Comparison of ENCODE assay signal across 26 mouse cellular contexts in genomic region chr10:25274621-25275330, GRCm38 (mm10). TPM values are rescaled to one million over a fixed set of nuclear protein-coding genes. Genes with fewer than 3 reads are reported as not detected.
DNase-seq lines count a peak whose midpoint lies in the region; ATAC-seq and TF ChIP-seq lines count a peak whose summit lies in the region.
"Had no signal": no experiment of that assay in that cellular context is flagged by ENCODE, and none has a peak within 500 bp of the region (broad histone marks: within the 10 kb centered on the region; RNA-seq: fewer than 3 reads in every experiment).

No protein-coding gene starts in this region.

- peaks cover 27% of the 10 kb centered on the region for H3K36me3 ChIP-seq in liver, embryonic 12.5 days
- peaks cover 4% of the 10 kb centered on the region; the same call in 1 of the 2 replicates for H3K36me3 ChIP-seq in liver, embryonic 11.5 days (ENCODE audit: control insufficient read depth, insufficient read depth, low read length)
- H3K36me3 ChIP-seq in E14TG2a.4 (ENCODE audit: insufficient read depth, low read length) = peaks cover 12% of the 10 kb centered on the region
- H3K36me3 ChIP-seq: neural tube, embryonic 15.5 days had no signal

- H3K27ac ChIP-seq in liver, embryonic 12.5 days = no peak overlapping the region
- H3K27ac ChIP-seq in liver, embryonic 11.5 days (ENCODE audit: low read depth, low read length) = no peak overlapping the region
- H3K27ac ChIP-seq: embryonic facial prominence, embryonic 12.5 days; forebrain, embryonic 10.5 days; hindbrain, embryonic 14.5 days; liver, embryonic 14.5 days; neural tube, embryonic 15.5 days had no signal

- peaks cover 7% of the 10 kb centered on the region; the same call in 1 of the 2 replicates for H3K4me1 ChIP-seq in liver, embryonic 12.5 days
- H3K4me1 ChIP-seq in liver, embryonic 11.5 days (replicated peaks; ENCODE audit: control insufficient read depth, insufficient read depth, low read length) = no peaks in the 10 kb centered on the region
- H3K4me1 ChIP-seq in E14TG2a.4 (replicated peaks; ENCODE audit: low read depth, low read length) = peaks cover 17% of the 10 kb centered on the region
- H3K4me1 ChIP-seq: megakaryocyte, embryonic 14.5 days; neural tube, embryonic 15.5 days had no signal

- no peaks in the 10 kb centered on the region for H3K27me3 ChIP-seq in liver, embryonic 12.5 days (replicated peaks)
- H3K27me3 ChIP-seq in liver, embryonic 11.5 days (replicated peaks; ENCODE audit: control insufficient read depth, insufficient read depth, low read length) = no peaks in the 10 kb centered on the region
- H3K27me3 ChIP-seq in E14TG2a.4 (ENCODE audit: insufficient read depth, low read length) = no peaks in the 10 kb centered on the region
- H3K27me3 ChIP-seq: embryonic facial prominence, embryonic 12.5 days; megakaryocyte, embryonic 14.5 days; neural tube, embryonic 15.5 days had no signal

- 89% methylated on average over 26 of the region's 26 CpGs for WGBS in liver, embryonic 12.5 days (ENCODE audit: insufficient replicate concordance)
- 88% methylated on average over 26 of the region's 26 CpGs for WGBS in liver, embryonic 11.5 days

- no peak overlapping the region for H3K9ac ChIP-seq in liver, embryonic 12.5 days
- H3K9ac ChIP-seq in liver, embryonic 11.5 days (ENCODE audit: low read depth, low read length) = no peak overlapping the region
- H3K9ac ChIP-seq: embryonic facial prominence, embryonic 12.5 days; forebrain, postnatal 0 days; hindbrain, embryonic 14.5 days; liver, embryonic 14.5 days; neural tube, embryonic 15.5 days had no signal

- ATAC-seq in liver, embryonic 12.5 days = no peak
- ATAC-seq in liver, embryonic 11.5 days (replicated peaks; ENCODE audit: low FRiP score) = no peak
- ATAC-seq: forebrain, postnatal 0 days had no signal

- H3K9me3 ChIP-seq in liver, embryonic 12.5 days (replicated peaks) = no peaks in the 10 kb centered on the region
- no peaks in the 10 kb centered on the region for H3K9me3 ChIP-seq in liver, embryonic 11.5 days (ENCODE audit: control insufficient read depth, low read length)
- no peaks in the 10 kb centered on the region for H3K9me3 ChIP-seq in E14TG2a.4 (ENCODE audit: low read length)
- H3K9me3 ChIP-seq: forebrain, embryonic 10.5 days; neural tube, embryonic 15.5 days had no signal

- peak overlapping the region; percentile 8; the same call in 1 of the 2 replicates for H3K4me2 ChIP-seq in liver, embryonic 12.5 days
- no peak overlapping the region for H3K4me2 ChIP-seq in liver, embryonic 11.5 days
- H3K4me2 ChIP-seq: embryonic facial prominence, embryonic 12.5 days; heart, embryonic 11.5 days; hindbrain, embryonic 14.5 days; neural tube, embryonic 15.5 days had no signal

- no peak overlapping the region for H3K4me3 ChIP-seq in liver, embryonic 12.5 days
- H3K4me3 ChIP-seq in liver, embryonic 11.5 days (ENCODE audit: low read depth, low read length) = no peak overlapping the region
- 0 out of 2 replicates have a peak overlapping the region, but pooled peaks have one; percentile 7 for H3K4me3 ChIP-seq in E14TG2a.4 (replicated peaks; ENCODE audit: low read length)
- H3K4me3 ChIP-seq: embryonic facial prominence, embryonic 12.5 days; forebrain, embryonic 10.5 days; megakaryocyte, embryonic 14.5 days; neural tube, embryonic 15.5 days had no signal

- no peak for TF ChIP-seq CTCF in E14TG2a.4 (conservative IDR thresholded peaks at IDR 0.05; ENCODE audit: low read length)

- no peak for DNase-seq in liver, embryonic 11.5 days (ENCODE audit: low spot score)
- peak; percentile 64 for DNase-seq in R1 (ENCODE audit: low read depth, low spot score)
- peak; percentile 59 for DNase-seq in retina, postnatal 1 day
- no peak for DNase-seq in kidney, postnatal 25 days
- DNase-seq: adrenal gland, postnatal 25 days; cerebellum, adult 11-12 months; cerebellum, adult 9-11 months; embryo, embryonic 11 days; forebrain, postnatal 0 days; gastrocnemius, postnatal 10 days; kidney, adult 2 months; layer of hippocampus, postnatal 36 days; left cerebral cortex, postnatal 4 days; lung, adult 2 months; lung, postnatal 36 days; midbrain, embryonic 14.5 days; right cerebral cortex, postnatal 4 days had no signal

RNA-seq across cellular contexts. Expression of gene Akap7, which starts 32.9 kb away (rescaled TPM):
- 23.2 and 25.7 TPM in 2 replicates for polyA plus RNA-seq in liver, embryonic 12.5 days (2016; fragmentation: Nextera tagmentation; extraction: Ambion mirVana)
- polyA plus RNA-seq in liver, embryonic 11.5 days (2014; fragmentation: Nextera tagmentation; extraction: Ambion mirVana) = 21.6 and 25.3 TPM in 2 replicates

Comparison
In these comparisons a context has a peak if more than half of its experiments do, and no peak if none do; other contexts are left out.
1. DNase-seq: peak in R1 (single experiment) and retina, postnatal 1 day (single experiment); none in liver, embryonic 11.5 days (single experiment) and kidney, postnatal 25 days (0 of 2).